Mouse (Mus musculus) liver, embryonic 15.5 days (tissue): ENCODE data around the gene Kcna3. TPM values are rescaled to one million over a fixed set of nuclear protein-coding genes. Genes with fewer than 3 reads are reported as not detected.

Experiments used
- ATAC-seq: fragments of 200-750 bp; cut with Nextera tagmentation; 2 replicates; pipeline ENCODE4 v1.8.0; 2017; ENCODE audit warnings: moderate number of reproducible peaks, mild to moderate bottlenecking, moderate library complexity; ENCODE audit not compliant: insufficient read depth
- H3K27ac ChIP-seq: fragments of 300-500 bp; sonication (generic); replicated peaks from 2 replicates; pipeline ENCODE4 v1.5.1; 2015; ENCODE audit warnings: mild to moderate bottlenecking, inconsistent platforms
- H3K27me3 ChIP-seq: fragments of 300-500 bp; sonication (generic); 2 replicates; pipeline ENCODE4 v1.6.1; 2015; ENCODE audit warnings: mild to moderate bottlenecking, inconsistent platforms
- H3K36me3 ChIP-seq: fragments of 300-500 bp; sonication (generic); replicated peaks from 2 replicates; pipeline ENCODE4 v1.6.1; 2015; ENCODE audit warnings: moderate library complexity, mild to moderate bottlenecking, inconsistent platforms
- H3K4me1 ChIP-seq: fragments of 300-500 bp; sonication (generic); replicated peaks from 2 replicates; pipeline ENCODE4 v1.6.1; 2015; ENCODE audit warnings: inconsistent platforms
- H3K4me2 ChIP-seq: fragments of 300-500 bp; sonication (generic); 2 replicates; pipeline ENCODE4 v1.6.1; 2015; ENCODE audit warnings: moderate library complexity, mild to moderate bottlenecking, inconsistent platforms
- H3K4me3 ChIP-seq: fragments of 300-500 bp; sonication (generic); replicated peaks from 2 replicates; pipeline ENCODE4 v1.5.1; 2015; ENCODE audit warnings: mild to moderate bottlenecking, inconsistent platforms
- H3K9ac ChIP-seq: fragments of 300-500 bp; sonication (generic); 2 replicates; pipeline ENCODE4 v1.6.1; 2015; ENCODE audit warnings: moderate library complexity, mild to moderate bottlenecking, inconsistent platforms
- H3K9me3 ChIP-seq: fragments of 300-500 bp; sonication (generic); replicated peaks from 2 replicates; pipeline ENCODE4 v1.6.1; 2016; ENCODE audit warnings: inconsistent platforms
- WGBS: fragments of 180-500 bp; shearing (Covaris S2); methylation state at CpG from one replicate; pipeline ENCODE4 v1.1.7; 2015; ENCODE audit warnings: mixed read lengths; ENCODE audit not compliant: insufficient replicate concordance; 5-methylcytosine and 5-hydroxymethylcytosine counted together
- polyA plus RNA-seq: library from polyadenylated mRNA; unstranded; fragments of >200 nt; fragmentation: Nextera tagmentation; extraction: Ambion mirVana; gene quantifications from 2 replicates; pipeline ENCODE4 v1.2.1, GENCODE M21; 2015

The Kcna3 gene
- 1.1 and 1.2 TPM in 2 replicates for polyA plus RNA-seq

GRCm38 (mm10) chr3:107035521-107036457 is at the start of gene Kcna3:
Gene Kcna3 (plus strand): TSS chr3:107036169.
- H3K27me3 ChIP-seq, result peaks cover 50% of the 10 kb centered on the region
- H3K36me3 ChIP-seq, result no peaks in the 10 kb centered on the region
- H3K4me2 ChIP-seq, result peak within 1 kb of the TSS; percentile 77
- no peaks in the 10 kb centered on the region for H3K9me3 ChIP-seq
- under 1% methylated on average over 58 of the region's 80 CpGs for WGBS
- 0 out of 2 replicates have a peak within 1 kb of the TSS, but pooled peaks have one; percentile 4 for H3K9ac ChIP-seq
- ATAC-seq, result peak; percentile 74
- no peak within 1 kb of the TSS for H3K27ac ChIP-seq
- H3K4me3 ChIP-seq, result peak within 1 kb of the TSS; percentile 54
- H3K4me1 ChIP-seq, result peaks cover 13% of the 10 kb centered on the region; the same call in 1 of the 2 replicates

DNA sequence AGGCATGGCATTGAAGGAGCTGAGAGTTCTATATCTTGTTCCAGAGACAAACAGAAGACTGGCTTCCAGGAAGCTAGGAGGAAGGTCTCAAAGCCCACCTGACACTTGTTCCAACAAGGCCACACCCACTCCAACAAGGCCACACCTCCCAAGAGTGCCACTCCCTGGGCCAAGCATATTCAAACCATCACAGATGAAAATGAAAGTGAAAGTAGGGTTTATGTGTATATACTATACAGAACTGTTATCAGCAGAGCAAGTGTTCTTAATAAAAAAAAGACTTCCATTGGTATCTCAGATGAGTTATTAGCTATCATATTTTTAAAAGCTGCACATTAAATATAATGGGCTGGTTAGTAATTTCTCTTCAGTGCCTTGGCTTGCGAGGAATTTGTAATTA is 44.6 kb upstream of the Kcna3 start:
- H3K9me3 ChIP-seq, result no peaks in the 10 kb centered on the region
- no peak for ATAC-seq
- H3K36me3 ChIP-seq, result no peaks in the 10 kb centered on the region
- WGBS, result 73% methylated on average over 1 of the region's 1 CpGs
- H3K4me2 ChIP-seq, result no peak overlapping the region
- no peaks in the 10 kb centered on the region for H3K4me1 ChIP-seq
- no peak overlapping the region for H3K9ac ChIP-seq
- H3K27ac ChIP-seq, result no peak overlapping the region
- no peak overlapping the region for H3K4me3 ChIP-seq
- no peaks in the 10 kb centered on the region for H3K27me3 ChIP-seq

DNA sequence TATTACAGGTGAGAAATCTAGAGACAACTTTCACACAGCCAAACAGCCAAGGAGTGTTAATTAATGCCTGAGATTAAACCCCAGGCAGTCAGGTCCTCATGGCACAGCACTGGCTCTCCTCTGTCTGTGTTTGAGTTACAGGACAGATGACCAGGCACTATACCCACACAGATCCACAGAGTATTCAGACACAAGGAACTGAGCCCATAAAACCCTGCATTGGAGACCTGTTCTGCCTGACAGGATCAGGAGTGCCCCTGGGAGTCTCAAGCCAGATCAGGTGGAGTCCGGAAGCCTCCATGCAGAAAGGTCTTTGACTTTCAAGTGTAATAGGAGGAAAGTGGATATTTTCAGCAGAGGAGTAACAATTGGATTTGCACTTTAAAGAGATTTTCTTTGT is 40.6 kb upstream of the Kcna3 start:
- no peak overlapping the region for H3K27ac ChIP-seq
- H3K27me3 ChIP-seq, result no peaks in the 10 kb centered on the region
- 53% methylated on average over 1 of the region's 1 CpGs for WGBS
- H3K36me3 ChIP-seq, result no peaks in the 10 kb centered on the region
- no peaks in the 10 kb centered on the region for H3K4me1 ChIP-seq
- no peak overlapping the region for H3K4me3 ChIP-seq
- no peak overlapping the region for H3K4me2 ChIP-seq
- H3K9me3 ChIP-seq, result no peaks in the 10 kb centered on the region
- H3K9ac ChIP-seq, result no peak overlapping the region
- ATAC-seq, result no peak

- ATAC-seq, result no peak
- no peak overlapping the region for H3K27ac ChIP-seq
- H3K9me3 ChIP-seq, result no peaks in the 10 kb centered on the region
- H3K27me3 ChIP-seq, result no peaks in the 10 kb centered on the region
- WGBS, result 22% methylated on average over 2 of the region's 2 CpGs
- H3K4me1 ChIP-seq, result no peaks in the 10 kb centered on the region
- H3K9ac ChIP-seq, result no peak overlapping the region
- H3K4me3 ChIP-seq, result no peak overlapping the region
- H3K4me2 ChIP-seq, result no peak overlapping the region
- no peaks in the 10 kb centered on the region for H3K36me3 ChIP-seq
These were observed 39.8 kb upstream of the Kcna3 start for GRCm38 (mm10) chr3:106996186-106996585.

DNA sequence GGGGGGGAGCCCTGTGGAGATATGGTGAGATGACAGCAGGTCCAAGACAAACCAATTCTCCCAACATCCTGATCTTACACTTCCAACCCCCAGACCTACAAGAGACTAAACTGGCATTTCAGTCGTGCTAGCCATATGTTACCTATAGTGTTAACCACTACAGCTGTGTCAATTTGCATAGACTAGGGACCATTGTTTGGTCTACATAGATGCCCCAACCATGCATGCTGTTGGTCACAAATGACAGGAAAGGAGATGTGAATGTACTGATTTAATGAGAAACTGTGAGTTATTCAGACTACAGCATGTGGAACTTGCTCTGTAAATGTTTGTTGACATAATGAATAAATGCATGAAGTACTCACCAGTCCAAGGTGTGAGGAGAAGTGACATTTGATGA is 37.6 kb upstream of the Kcna3 start:
- H3K27ac ChIP-seq, result no peak overlapping the region
- no peak for ATAC-seq
- H3K4me2 ChIP-seq, result no peak overlapping the region
- 64% methylated on average over 1 of the region's 1 CpGs for WGBS
- H3K27me3 ChIP-seq, result no peaks in the 10 kb centered on the region
- no peak overlapping the region for H3K4me3 ChIP-seq
- H3K4me1 ChIP-seq, result no peaks in the 10 kb centered on the region
- no peaks in the 10 kb centered on the region for H3K36me3 ChIP-seq
- no peaks in the 10 kb centered on the region for H3K9me3 ChIP-seq
- no peak overlapping the region for H3K9ac ChIP-seq

- WGBS, result 31% methylated on average over 2 of the region's 2 CpGs
These were observed 35.8 kb upstream of the Kcna3 start for GRCm38 (mm10) chr3:107000165-107000564.

GRCm38 (mm10) chr3:107002249-107003123 is 33.5 kb upstream of the Kcna3 start:
- no peak overlapping the region for H3K4me3 ChIP-seq
- H3K36me3 ChIP-seq, result no peaks in the 10 kb centered on the region
- H3K9me3 ChIP-seq, result no peaks in the 10 kb centered on the region
- no peak overlapping the region for H3K9ac ChIP-seq
- WGBS, result 67% methylated on average over 8 of the region's 8 CpGs
- H3K4me1 ChIP-seq, result no peaks in the 10 kb centered on the region
- no peak overlapping the region for H3K27ac ChIP-seq
- H3K4me2 ChIP-seq, result no peak overlapping the region
- ATAC-seq, result no peak
- no peaks in the 10 kb centered on the region for H3K27me3 ChIP-seq

More at GRCm38 (mm10) chr3:107000165-107000564, 35.8 kb upstream of the Kcna3 start:
- Histone ChIP-seq H3K27ac (no peak overlapping the region), H3K36me3 (no peaks in the 10 kb centered on the region), H3K9ac (no peak overlapping the region), H3K9me3 (no peaks in the 10 kb centered on the region), H3K4me1 (no peaks in the 10 kb centered on the region), H3K4me3 (no peak overlapping the region), H3K27me3 (no peaks in the 10 kb centered on the region), H3K4me2 (no peak overlapping the region)
- no peak for ATAC-seq

- H3K4me1 ChIP-seq, result no peaks in the 10 kb centered on the region
- no peaks in the 10 kb centered on the region for H3K36me3 ChIP-seq
- no peak for ATAC-seq
- WGBS, result 56% methylated on average over 4 of the region's 4 CpGs
- no peak overlapping the region for H3K4me2 ChIP-seq
- no peak overlapping the region for H3K9ac ChIP-seq
- no peak overlapping the region for H3K4me3 ChIP-seq
- H3K9me3 ChIP-seq, result no peaks in the 10 kb centered on the region
- no peaks in the 10 kb centered on the region for H3K27me3 ChIP-seq
- no peak overlapping the region for H3K27ac ChIP-seq
These were observed 26.5 kb upstream of the Kcna3 start for GRCm38 (mm10) chr3:107009329-107010076.

DNA sequence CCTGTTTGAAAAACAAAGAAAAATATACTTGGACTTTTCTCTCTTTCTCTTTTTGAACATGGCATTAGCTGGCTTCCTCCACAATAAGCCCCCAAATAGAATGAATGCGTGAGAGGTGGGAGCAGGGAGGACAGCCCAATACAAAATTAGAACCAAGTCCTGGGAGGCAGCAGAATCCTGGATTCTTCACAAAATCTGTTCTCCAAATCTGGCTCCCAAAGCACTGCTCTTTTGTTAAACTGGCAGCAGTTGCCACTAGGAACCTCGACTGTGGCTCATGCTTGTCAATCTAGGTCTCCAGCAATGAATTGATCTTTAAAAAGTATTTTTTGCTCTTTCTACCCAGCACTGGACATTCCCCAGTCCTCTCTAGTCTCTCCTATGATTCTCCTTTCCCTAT is 17.7 kb upstream of the Kcna3 start:
- H3K36me3 ChIP-seq, result no peaks in the 10 kb centered on the region
- no peaks in the 10 kb centered on the region for H3K9me3 ChIP-seq
- no peaks in the 10 kb centered on the region for H3K27me3 ChIP-seq
- 51% methylated on average over 2 of the region's 2 CpGs for WGBS
- no peak overlapping the region for H3K4me2 ChIP-seq
- no peak overlapping the region for H3K27ac ChIP-seq
- no peak for ATAC-seq
- no peaks in the 10 kb centered on the region for H3K4me1 ChIP-seq
- no peak overlapping the region for H3K4me3 ChIP-seq
- H3K9ac ChIP-seq, result no peak overlapping the region

- H3K36me3 ChIP-seq, result no peaks in the 10 kb centered on the region
- no peak overlapping the region for H3K4me2 ChIP-seq
- peaks cover 9% of the 10 kb centered on the region; the same call in 1 of the 2 replicates for H3K4me1 ChIP-seq
- no peak overlapping the region for H3K9ac ChIP-seq
- no peak overlapping the region for H3K27ac ChIP-seq
- H3K4me3 ChIP-seq, result no peak overlapping the region
- no peaks in the 10 kb centered on the region for H3K9me3 ChIP-seq
- ATAC-seq, result no peak
- H3K27me3 ChIP-seq, result peaks cover 24% of the 10 kb centered on the region
- WGBS, result 21% methylated on average over 4 of the region's 4 CpGs
These were observed 4.4 kb upstream of the Kcna3 start for GRCm38 (mm10) chr3:107031547-107031946.
